Mouse (Mus musculus) layer of hippocampus, postnatal 25 days (tissue): ENCODE measurements around the gene Serpina3m. TPM values are rescaled to one million over a fixed set of nuclear protein-coding genes. Genes with fewer than 3 reads are reported as not detected.
"Not testable (repeated sequence)": the region's sequence is repeated elsewhere in the genome, so short reads cannot be mapped to it uniquely, and the experiment has no call there.

Source experiments
- DNase-seq, 2 experiments: peaks; one replicate each; pipeline ENCODE4 v3.0.0; 2022; ENCODE audit warnings: mixed read lengths in 2 of 2, low spot score in 1 of 2; ENCODE audit errors: extremely low spot score in 1 of 2
- total RNA-seq, 2 experiments: library from RNA; stranded (reverse); gene quantifications; 2 replicates each; pipeline ENCODE4 v1.2.3; 2021

Gene Serpina3m
- total RNA-seq, 2 experiments from 2014 or later: 0.49 to 0.52 TPM

DNA sequence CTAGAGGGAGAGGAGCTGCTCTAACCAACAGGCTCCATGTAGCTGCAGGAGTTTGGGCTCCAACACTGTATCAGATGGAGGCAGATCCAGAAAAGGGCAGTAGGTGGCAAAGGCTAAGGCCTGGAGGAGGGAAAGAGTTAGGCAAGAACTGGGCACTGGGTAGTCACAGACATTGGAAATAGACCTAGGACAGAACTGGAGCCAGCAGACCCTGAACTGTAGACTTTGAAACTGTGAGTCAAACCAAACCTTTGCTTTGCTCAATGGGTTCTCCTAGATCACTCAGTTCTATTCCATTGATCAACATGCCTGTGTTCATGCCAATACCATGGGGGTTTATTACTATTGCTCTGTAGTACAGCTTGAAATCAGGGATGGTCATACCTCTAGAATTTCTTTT, 47.7 kb downstream of the Serpina3m start:
- DNase-seq: not testable (repeated sequence)

DNA sequence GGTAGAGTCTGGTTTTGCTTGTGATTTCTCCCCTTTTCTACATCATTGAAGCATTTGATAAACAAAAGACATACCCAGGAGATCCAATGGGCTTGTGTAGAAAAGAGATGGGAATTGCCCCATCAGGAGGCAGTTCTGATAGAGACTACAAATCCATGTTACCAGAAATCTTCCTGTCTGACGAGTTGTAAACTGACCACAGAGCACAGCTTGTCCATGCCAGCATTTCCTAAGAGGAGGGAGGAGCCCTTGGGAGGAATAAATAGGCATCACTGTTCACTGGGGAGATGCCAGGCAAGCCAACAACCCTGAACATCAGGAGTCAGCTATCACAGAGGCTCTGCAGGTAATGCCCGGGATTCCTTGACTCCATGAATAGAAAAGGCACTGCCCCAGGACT, 48.6 kb downstream of the Serpina3m start:
- DNase-seq: not testable (repeated sequence)

DNA sequence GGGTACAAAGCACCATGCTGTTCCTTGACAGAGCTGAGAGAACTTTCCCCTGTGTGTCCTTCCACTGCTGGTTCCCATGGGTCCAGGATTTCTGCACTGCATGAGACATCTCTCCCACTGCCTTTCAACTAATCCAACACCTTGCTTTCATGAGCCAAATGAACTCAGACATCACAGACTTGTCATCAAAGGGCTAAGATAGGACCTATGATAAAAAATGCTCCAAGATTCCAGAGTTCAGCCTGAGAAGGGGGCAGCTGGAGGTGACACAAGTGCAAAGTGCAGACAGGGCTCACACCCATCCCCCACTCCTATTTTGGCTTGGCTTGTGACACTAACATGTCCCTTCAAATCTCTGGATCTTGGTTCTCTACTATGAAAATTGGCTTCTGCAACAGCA, 50.2 kb downstream of the Serpina3m start:
- no peak for DNase-seq

DNA sequence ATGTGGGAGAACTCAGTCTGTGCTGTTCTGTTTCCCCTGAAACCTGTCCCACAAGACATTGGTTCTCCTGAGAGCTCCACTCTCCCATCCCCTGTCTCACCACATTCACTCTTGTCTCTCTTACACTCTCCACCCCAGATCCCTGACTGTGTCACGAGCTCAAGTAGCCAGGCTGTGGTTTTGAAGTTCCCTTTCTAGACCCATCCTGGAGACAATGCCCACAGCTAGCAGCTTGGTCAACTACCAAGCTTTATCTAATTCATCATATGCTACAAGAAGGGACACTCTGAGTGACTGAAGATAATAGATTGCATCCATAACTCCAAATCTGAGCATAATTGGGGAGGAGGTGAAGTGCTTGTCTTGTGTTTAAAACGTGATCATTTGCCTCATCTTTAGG, 52.8 kb downstream of the Serpina3m start:
- not testable (repeated sequence) for DNase-seq

DNA sequence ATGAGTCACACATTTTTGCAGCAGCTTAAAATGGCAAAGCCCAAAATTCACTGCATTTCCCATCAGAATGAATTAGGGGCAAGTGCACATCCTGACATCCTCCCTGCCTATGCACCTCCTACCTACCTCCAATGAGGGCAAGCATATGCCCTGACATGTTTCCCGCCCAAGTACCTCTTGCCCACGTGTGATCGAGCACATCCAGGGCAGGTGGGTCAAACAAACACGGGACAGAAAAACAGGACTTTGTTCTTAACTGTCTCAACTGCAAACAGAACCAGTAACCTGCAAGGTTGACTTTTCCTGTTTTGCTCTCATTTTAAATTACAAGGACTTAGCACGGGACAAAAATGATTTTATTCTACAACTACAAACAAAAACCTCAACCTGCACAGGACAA, 65.7 kb downstream of the Serpina3m start:
- DNase-seq: no peak

DNA sequence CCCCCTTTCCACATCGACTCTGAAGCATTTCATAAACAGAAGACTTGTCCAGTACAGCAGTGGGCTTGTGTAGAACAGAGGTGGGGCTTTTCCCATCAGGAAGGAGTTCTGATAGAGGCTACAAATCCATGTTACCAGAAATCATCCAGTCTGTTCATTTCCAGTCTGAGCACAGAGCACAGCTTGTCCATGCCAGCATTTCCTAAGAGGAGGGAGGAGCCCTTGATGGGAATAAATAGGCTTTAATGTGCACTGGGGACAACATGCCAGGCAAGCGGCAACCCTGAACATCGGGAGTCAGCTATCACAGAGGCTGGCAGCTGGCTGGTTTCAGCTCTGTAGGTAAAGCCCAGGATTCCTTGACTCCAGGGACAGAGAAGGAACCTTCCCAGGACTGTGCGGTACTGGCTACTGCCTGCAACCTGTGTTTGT, 68.2 kb downstream of the Serpina3m start, which contains the start of gene Serpina3n:
Gene Serpina3n, plus strand, starts transcription at position 276 of the 432 bp plus-strand sequence.
- DNase-seq: peak in 1 of 2 experiments; percentile 27

DNA sequence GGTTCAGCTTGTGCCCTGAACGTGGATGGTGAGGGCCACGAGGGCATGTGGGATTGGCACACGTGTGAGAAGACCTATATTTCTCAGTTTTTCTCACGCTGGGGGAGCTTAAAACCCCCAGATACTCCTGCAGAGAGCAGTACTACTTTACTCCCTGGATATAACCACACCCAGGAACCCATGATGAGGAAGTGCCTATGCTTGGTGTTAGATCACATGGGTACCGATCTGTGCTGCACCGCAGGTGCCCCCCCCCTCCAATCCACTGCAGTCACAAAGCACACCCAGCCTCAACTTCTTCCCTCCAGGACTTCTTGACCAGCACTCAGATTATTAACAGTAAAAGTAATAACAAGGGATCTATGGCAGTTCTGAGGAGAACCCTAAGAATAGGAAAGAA, 74.2 kb downstream of the Serpina3m start:
- no peak for DNase-seq

DNA sequence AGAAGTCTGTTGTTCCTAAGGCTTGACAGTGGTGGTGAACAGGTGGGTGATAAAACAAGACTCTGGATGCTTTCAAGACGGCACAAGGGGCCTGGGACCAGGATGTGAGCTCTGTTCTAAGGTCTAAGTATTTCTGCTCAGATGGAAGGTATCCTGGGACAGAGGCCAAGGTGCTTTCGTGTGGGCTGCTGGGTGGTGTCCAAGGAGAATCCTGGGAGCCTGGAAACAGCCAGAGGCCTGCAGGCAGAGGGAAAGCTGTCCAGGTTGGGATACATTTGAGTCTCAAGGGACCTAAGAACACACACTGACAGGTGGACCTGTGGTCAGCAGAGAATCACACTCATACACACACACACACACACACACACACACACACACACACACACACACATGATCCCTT, 76.3 kb downstream of the Serpina3m start:
- DNase-seq: no peak

DNA sequence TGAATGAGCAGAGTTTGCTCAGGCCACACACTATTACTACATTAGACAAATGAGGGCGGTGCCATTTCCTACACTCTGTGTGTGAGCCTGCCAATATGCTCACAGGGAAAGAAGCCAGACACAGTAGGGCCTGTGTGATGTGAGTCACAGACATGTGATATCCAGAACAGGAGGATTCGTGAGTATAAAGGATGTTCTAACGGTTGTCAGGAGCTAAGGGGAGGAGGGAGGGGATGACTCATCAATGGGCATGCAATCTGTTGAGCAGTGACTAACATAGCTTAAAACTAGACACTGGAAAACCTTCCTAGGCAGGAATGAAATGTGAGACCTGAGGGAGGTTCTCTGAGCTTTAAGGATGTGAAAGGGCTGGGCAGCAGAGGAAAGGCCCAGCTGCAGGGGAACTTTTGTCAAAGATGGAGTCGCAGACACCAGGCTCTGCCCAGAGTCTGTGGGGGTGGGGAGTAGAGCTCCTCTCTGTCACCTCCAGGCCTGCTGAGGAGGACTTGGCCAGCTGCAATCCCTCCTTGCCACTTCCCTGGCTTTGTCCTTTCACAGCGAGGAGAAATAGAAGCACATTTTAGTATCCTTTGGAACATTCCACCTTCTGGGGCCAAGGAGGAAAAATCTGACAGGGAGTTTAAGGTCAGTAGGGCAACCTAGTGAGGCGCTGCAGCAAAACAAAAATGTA, 77.5 kb downstream of the Serpina3m start:
- DNase-seq: peak in 1 of 2 experiments; percentile 28

DNA sequence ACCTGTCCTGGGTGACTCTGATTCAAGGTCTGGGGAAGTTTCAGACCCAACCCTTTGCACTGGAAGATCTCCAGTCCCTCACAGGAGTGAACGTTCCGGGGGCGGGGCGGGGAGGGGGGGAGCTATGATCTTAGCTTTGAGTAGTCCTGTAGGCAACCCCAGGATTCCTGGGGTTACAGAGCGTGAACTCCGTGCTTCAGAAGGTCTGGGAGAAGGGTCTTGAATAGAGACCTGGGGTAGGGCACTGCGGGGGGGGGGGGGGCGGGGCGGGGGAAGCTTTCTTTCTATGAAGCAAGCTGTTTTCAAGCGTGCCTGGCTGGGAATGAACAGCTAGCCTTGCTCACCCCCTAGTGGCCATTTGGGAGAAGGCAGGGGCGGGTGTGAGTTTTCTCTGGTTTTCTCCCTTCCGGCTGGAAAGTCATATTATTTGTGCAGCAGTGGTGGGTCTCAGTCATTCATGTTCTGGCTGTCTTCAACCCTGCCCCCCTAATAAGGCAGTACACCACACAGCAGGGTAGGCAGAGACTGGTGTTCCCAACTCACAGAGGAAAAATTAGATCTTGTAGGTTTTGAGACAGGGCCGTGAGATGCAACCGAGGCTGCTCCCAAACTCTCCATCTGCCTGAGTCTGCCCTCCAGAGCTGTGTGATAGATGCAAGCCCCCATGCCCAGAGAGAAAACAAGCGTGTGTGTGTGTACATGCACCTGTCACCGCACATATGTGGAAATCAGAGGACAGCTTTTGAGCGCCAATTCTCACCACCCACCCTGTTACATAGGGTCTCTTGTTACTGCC, 80.3 kb downstream of the Serpina3m start:
- DNase-seq: peak; percentile 88 to 96

DNA sequence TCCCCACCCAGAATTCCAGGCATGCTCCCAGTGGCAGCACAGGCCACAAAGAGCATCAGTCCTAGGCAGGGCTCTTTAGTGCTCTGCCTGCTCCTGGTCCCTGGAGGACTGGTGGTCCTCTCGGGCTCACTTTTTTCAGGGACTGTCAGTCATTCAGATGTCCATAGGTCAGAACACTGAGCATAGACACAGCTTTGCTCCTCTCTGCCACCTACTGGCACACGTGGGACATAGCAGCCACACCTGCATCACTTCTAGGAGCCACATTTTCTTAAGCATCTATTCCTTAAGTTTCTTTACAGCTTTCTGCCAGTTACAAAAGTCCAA, 80.8 kb downstream of the Serpina3m start:
- no peak for DNase-seq

DNA sequence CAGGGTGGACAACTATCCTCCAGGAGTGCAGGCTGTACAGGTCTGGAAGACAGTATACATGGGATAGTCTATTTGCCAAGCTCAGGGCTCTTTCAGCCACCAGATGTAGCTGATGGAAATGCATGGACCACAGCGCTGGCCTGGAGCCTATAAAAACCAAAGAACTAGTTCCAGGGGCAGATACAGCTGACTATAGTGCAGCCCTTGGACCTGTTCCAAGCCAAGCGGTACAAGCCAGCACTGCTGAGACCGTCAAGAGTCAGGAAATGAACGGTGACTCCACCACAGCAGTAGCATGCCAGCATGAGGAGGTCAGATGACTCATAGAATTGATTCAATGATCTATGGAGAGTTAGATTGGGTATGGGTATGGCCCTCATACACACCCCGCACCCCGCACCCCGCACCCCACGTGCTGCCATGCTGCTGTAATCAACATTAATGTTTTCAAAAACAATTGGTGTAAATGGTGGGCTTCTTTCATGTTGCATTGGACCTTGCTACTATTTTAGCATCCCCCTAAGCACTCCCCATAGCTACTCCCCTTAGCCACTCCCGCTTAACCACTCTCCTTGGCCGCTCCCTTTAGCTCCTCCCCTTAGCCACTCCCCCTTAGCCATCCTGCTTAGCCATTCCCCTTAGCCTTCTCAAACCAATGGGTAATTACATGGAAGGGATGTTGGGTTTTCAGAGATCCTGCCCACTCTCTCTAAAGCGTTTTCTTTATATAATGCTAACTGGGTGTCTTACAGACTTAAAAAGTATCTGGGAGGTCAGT, 84.5 kb downstream of the Serpina3m start:
- DNase-seq: no peak

DNA sequence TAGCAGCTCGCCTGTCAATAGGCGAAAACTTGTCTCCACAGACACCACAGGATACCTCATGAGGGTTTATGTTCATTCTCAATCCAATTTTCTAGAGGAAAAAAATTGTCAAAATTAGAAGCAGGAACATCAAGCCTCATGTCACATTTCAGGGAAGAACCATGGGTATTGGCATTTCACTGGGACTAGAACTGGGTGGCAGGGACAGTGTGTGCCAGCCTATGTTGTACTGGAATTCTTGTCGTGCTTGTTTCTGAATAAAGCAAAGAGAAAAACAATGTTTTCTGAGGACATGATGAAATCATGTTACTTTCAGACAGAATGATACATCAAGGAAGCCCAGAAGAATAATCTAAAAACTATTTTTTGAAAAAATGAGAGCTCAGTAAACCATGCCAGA, 87.3 kb downstream of the Serpina3m start:
- no peak for DNase-seq

DNA sequence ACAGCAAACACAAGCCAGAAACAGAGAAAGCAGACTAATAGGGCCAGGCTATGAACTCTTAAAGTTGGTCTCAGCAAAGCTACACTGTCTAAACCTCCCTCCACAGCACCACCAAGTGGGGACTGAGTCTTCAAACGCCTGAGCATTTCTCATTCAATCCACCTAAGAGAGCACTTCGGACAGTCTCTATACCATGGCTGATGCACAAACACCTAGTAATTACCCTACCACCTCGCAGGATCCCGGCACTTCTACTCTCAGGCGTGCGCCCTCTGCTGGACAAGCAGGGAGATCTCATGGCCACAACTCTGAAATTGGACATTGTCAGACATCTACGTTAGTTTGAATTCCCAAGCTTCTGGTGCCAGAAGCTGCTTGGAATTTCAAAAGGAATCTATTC, 88.6 kb downstream of the Serpina3m start:
- DNase-seq: no peak

DNA sequence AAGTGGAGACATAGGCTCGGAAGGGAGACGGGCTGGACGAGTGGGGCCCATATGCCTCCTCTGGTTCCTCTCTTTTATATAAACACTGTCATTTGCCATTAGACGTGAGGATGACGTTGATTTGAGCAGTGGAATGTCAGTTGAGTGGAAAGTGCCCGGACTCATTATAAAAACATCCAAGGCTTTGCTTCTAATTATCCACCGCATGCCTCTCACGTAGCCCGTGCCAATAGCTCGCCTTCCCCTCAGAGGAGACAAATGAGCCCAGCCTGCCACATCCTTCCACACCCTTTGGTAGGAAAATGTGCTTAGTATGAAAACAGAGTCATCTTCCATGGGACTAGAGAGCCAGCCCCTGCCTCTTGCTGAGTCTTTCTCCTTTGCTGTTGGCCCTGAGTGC, 93.1 kb downstream of the Serpina3m start:
- no peak for DNase-seq

DNA sequence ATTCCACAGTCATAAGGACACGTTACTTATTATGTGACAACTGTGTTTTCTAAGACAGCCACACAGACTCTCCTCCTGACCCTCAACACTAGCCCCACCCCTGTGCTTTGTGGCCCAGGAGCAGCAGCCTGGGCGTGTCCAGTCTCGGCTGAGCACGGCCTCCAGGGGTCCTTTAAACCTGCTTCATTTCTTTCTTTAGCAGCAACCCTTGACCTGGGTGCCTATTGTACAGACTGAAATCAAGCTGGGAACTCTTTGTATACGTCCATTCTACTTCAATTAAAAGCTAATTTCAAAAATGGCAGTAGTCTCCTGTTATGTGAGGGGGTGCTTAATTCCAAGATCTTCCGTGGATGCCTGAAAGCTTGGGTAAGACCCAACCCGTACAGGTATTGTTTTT, 94.9 kb downstream of the Serpina3m start:
- no peak for DNase-seq

DNA sequence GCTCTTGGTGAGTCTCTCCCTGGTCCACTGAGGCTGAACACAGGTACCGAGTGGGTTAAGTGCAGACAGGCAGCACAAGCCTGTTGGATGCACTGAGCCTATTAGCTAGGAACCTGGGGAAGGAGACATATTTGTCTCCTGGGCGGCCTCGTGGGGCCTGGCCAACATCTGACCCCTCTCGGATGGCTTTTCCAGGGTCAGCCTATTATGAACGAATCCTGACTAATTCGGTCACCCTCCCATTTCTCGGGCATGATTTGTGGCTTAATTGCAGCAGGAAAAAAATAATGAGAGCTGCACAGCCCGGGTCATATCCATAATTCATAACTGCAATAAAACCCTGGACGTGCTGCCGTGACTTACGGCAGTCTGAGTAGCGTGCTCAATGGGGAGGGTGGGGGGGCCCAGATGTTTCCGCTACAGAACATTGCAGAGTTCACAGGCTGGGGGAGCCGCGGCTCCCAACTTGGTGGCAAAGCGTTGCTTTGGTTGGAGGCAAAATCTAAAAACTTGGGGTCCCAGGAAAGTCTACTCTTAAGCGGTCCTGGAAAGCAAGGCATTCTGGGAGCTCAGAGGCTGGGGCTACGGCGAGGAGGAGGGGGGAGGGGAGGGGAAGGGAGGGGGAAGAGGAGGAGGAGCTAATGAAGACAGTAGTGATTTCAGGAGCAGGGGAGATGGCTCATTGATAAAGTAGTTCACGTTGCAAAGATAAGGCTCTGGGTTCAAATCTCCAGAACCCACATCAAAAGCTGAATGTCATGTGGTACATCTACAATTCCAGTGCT, 95.9 kb downstream of the Serpina3m start:
- DNase-seq: no peak

DNA sequence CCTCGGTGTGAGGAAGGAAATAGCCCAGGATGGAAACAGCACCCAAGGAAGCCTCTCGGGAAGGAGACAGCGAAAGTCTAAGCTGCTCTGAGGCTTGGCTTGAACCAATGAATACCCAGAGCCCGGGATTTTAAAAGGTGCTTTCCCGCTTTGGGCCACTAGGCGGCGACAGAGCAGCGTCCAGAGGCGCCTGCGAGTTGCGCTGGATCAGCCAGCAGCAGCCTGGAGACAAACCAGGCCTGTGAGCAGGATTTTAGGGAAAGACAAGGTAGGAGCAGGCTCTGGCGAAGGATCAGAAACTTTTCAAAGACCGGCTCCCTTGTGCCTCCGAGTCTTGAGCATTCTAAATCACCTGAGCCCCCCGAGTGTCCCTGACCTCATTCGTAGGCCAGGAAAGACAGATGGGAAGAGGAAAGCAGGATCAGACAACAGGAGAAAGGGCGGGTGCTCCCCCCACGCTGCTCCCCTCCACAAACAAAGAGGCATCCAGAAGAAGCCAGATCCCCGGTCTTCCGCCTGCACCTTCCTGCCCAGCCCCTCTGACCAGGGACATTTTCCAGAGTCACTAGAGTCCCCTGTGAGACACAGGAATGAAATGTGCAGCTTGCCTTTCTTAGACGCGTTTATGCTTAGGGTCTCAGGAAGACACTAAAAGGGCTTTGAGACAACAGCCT, 101.9 kb downstream of the Serpina3m start:
- peak; percentile 87 to 98 for DNase-seq

DNA sequence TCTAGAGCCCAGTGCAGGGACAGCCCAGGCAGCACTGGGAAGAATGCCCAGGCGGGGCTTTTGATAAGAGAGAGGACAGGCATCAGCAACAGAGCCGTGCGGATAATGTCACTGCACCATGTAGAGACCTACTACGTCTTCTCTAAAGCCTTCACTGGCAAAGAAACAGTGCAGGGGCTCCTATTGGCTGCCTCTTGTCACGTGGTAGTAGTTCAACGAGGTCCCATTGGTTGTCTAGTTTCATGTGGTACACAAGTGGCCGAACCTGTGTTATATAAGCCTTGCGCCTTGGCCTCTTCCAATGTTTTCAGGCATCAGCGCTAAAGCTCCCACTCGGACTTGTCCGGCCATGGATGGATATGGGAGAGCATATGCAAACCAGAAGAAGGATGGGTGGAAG, 105.4 kb downstream of the Serpina3m start:
- no peak for DNase-seq
